31 mouse cellular contexts compared by ENCODE assay signal in genomic region chr2:50586321-50587050, GRCm38 (mm10).
DNase-seq lines count a peak whose midpoint lies in the region; ATAC-seq and TF ChIP-seq lines count a peak whose summit lies in the region.
"Had no signal": no experiment of that assay in that cellular context is flagged by ENCODE, and none has a peak within 500 bp of the region (broad histone marks: within the 10 kb centered on the region; RNA-seq: fewer than 3 reads in every experiment).

No protein-coding gene starts in this region.

- H3K4me2 ChIP-seq in hindbrain, postnatal 0 days (ENCODE audit: low read depth, low read length) = no peak overlapping the region
- no peak overlapping the region for H3K4me2 ChIP-seq in hindbrain, embryonic 14.5 days (replicated peaks)
- no peak overlapping the region for H3K4me2 ChIP-seq in midbrain, embryonic 14.5 days (ENCODE audit: low read length)
- H3K4me2 ChIP-seq: embryonic facial prominence, embryonic 15.5 days; forebrain, embryonic 13.5 days; heart, embryonic 11.5 days; hindbrain, embryonic 13.5 days; limb, embryonic 12.5 days; liver, embryonic 11.5 days; lung, embryonic 15.5 days had no signal

- 38% methylated on average over 6 of the region's 6 CpGs for WGBS in hindbrain, postnatal 0 days
- WGBS in hindbrain, embryonic 14.5 days = 49% methylated on average over 6 of the region's 6 CpGs
- 44% methylated on average over 6 of the region's 6 CpGs for WGBS in midbrain, embryonic 14.5 days
- 84% methylated on average over 6 of the region's 6 CpGs for WGBS in midbrain, embryonic 10.5 days

- H3K27ac ChIP-seq in hindbrain, postnatal 0 days = no peak overlapping the region
- H3K27ac ChIP-seq in hindbrain, embryonic 14.5 days = no peak overlapping the region
- H3K27ac ChIP-seq in midbrain, embryonic 14.5 days (replicated peaks; ENCODE audit: low read depth, low read length) = no peak overlapping the region
- H3K27ac ChIP-seq in midbrain, embryonic 10.5 days (replicated peaks) = no peak overlapping the region
- H3K27ac ChIP-seq: embryonic facial prominence, embryonic 15.5 days; forebrain, embryonic 13.5 days; gastrocnemius, adult 2 months; hindbrain, embryonic 13.5 days; limb, embryonic 12.5 days; lung, embryonic 15.5 days had no signal

- H3K9ac ChIP-seq in hindbrain, postnatal 0 days (replicated peaks; ENCODE audit: low read length) = no peak overlapping the region
- no peak overlapping the region for H3K9ac ChIP-seq in hindbrain, embryonic 14.5 days
- no peak overlapping the region for H3K9ac ChIP-seq in midbrain, embryonic 14.5 days (replicated peaks; ENCODE audit: low read length)
- H3K9ac ChIP-seq: embryonic facial prominence, embryonic 15.5 days; forebrain, embryonic 13.5 days; hindbrain, embryonic 13.5 days; limb, embryonic 12.5 days; lung, embryonic 15.5 days had no signal

- H3K27me3 ChIP-seq in hindbrain, postnatal 0 days (ENCODE audit: insufficient read depth, low read length) = no peaks in the 10 kb centered on the region
- H3K27me3 ChIP-seq in hindbrain, embryonic 14.5 days (ENCODE audit: control insufficient read depth, insufficient read depth, low read length) = no peaks in the 10 kb centered on the region
- no peaks in the 10 kb centered on the region for H3K27me3 ChIP-seq in midbrain, embryonic 14.5 days (ENCODE audit: control insufficient read depth, insufficient read depth, low read length)
- H3K27me3 ChIP-seq in midbrain, embryonic 10.5 days (ENCODE audit: low read depth, poor library complexity, severe bottlenecking) = no peaks in the 10 kb centered on the region
- H3K27me3 ChIP-seq: embryonic facial prominence, embryonic 15.5 days; forebrain, embryonic 13.5 days; hindbrain, embryonic 13.5 days; limb, embryonic 12.5 days; lung, embryonic 15.5 days; megakaryocyte, embryonic 14.5 days had no signal

- no peaks in the 10 kb centered on the region for H3K9me3 ChIP-seq in hindbrain, postnatal 0 days (ENCODE audit: low read length)
- no peaks in the 10 kb centered on the region for H3K9me3 ChIP-seq in hindbrain, embryonic 14.5 days (ENCODE audit: control insufficient read depth, low read length)
- H3K9me3 ChIP-seq in midbrain, embryonic 14.5 days (ENCODE audit: control insufficient read depth, low read length) = 0 out of 2 replicates have a peak, but pooled peaks cover 4% of the 10 kb centered on the region
- no peaks in the 10 kb centered on the region for H3K9me3 ChIP-seq in midbrain, embryonic 10.5 days (replicated peaks)
- H3K9me3 ChIP-seq: embryonic facial prominence, embryonic 15.5 days; forebrain, embryonic 13.5 days; hindbrain, embryonic 13.5 days; limb, embryonic 12.5 days; lung, embryonic 15.5 days; megakaryocyte, embryonic 14.5 days had no signal

- no peak overlapping the region for H3K4me3 ChIP-seq in hindbrain, postnatal 0 days (ENCODE audit: low read length)
- no peak overlapping the region for H3K4me3 ChIP-seq in hindbrain, embryonic 14.5 days (replicated peaks; ENCODE audit: low read length)
- H3K4me3 ChIP-seq in midbrain, embryonic 14.5 days (replicated peaks; ENCODE audit: low read depth, low read length) = no peak overlapping the region
- H3K4me3 ChIP-seq in midbrain, embryonic 10.5 days = no peak overlapping the region
- H3K4me3 ChIP-seq: embryonic facial prominence, embryonic 15.5 days; forebrain, embryonic 13.5 days; gastrocnemius, adult 2 months; hindbrain, embryonic 13.5 days; limb, embryonic 12.5 days; lung, embryonic 15.5 days; megakaryocyte, embryonic 14.5 days had no signal

- peak; percentile 43 for DNase-seq in hindbrain, postnatal 0 days (ENCODE audit: low spot score)
- no peak for DNase-seq in hindbrain, embryonic 14.5 days (ENCODE audit: low spot score)
- DNase-seq in midbrain, embryonic 14.5 days = peak; percentile 47
- no peak for DNase-seq in midbrain, embryonic 10.5 days (ENCODE audit: low spot score)
- peak; percentile 71 for DNase-seq in brain, embryonic 14.5 days (ENCODE audit: low read depth)
- DNase-seq in retina, postnatal 1 day = peak; percentile 86
- no peak for DNase-seq in thymus, postnatal 10 days (ENCODE audit: low spot score in 2 of 2)
- DNase-seq: adrenal gland, adult 8-10 months; B cell, adult 2 months; cerebellum, adult 8-10 months; cerebellum, postnatal 25 days; gastrocnemius, adult 2 months; gastrocnemius, postnatal 36 days; heart, adult 18-20 months; heart, postnatal 4 days; kidney, adult 8-10 months; kidney, postnatal 10 days; layer of hippocampus, adult 9-11 months; lung, postnatal 4 days; right cerebral cortex, postnatal 25 days; thymus, adult 18-20 months; thymus, postnatal 36 days had no signal

- ATAC-seq in hindbrain, postnatal 0 days = no peak
- no peak for ATAC-seq in hindbrain, embryonic 14.5 days (ENCODE audit: low FRiP score)
- no peak; the same call in 1 of the 2 replicates for ATAC-seq in midbrain, embryonic 14.5 days (ENCODE audit: low FRiP score, low TSS enrichment)
- ATAC-seq: forebrain, embryonic 13.5 days; inflammation-experienced regulatory T-cells, adult 6 months had no signal

- H3K36me3 ChIP-seq in hindbrain, postnatal 0 days (ENCODE audit: insufficient read depth, low read length) = no peaks in the 10 kb centered on the region
- no peaks in the 10 kb centered on the region for H3K36me3 ChIP-seq in hindbrain, embryonic 14.5 days (replicated peaks; ENCODE audit: control insufficient read depth, insufficient read depth)
- no peaks in the 10 kb centered on the region for H3K36me3 ChIP-seq in midbrain, embryonic 14.5 days (ENCODE audit: control insufficient read depth, insufficient read depth, low read length)
- H3K36me3 ChIP-seq in midbrain, embryonic 10.5 days = no peaks in the 10 kb centered on the region
- H3K36me3 ChIP-seq: embryonic facial prominence, embryonic 15.5 days; hindbrain, embryonic 13.5 days; limb, embryonic 12.5 days; lung, embryonic 15.5 days had no signal

- H3K4me1 ChIP-seq in hindbrain, postnatal 0 days (ENCODE audit: insufficient read depth, low read length) = no peaks in the 10 kb centered on the region; the same call in 1 of the 2 replicates
- H3K4me1 ChIP-seq in hindbrain, embryonic 14.5 days (replicated peaks; ENCODE audit: control insufficient read depth, insufficient read depth, low read length) = 0 out of 2 replicates have a peak, but pooled peaks cover 3% of the 10 kb centered on the region
- 0 out of 2 replicates have a peak, but pooled peaks cover 10% of the 10 kb centered on the region for H3K4me1 ChIP-seq in midbrain, embryonic 14.5 days (ENCODE audit: control insufficient read depth, insufficient read depth, low read length)
- H3K4me1 ChIP-seq in midbrain, embryonic 10.5 days = peaks cover 4% of the 10 kb centered on the region; the same call in 1 of the 2 replicates
- H3K4me1 ChIP-seq: embryonic facial prominence, embryonic 15.5 days; lung, embryonic 15.5 days; megakaryocyte, embryonic 14.5 days had no signal

- TF ChIP-seq POLR2A in brain, embryonic 14.5 days (IDR thresholded peaks at IDR 0.05; ENCODE audit: borderline replicate concordance, extremely low read depth, insufficient read depth, insufficient read length, poor library complexity, severe bottlenecking) = no peak

- no peak for TF ChIP-seq CTCF in hindbrain, postnatal 0 days (IDR thresholded peaks at IDR 0.05; ENCODE audit: low read depth)
- TF ChIP-seq CTCF in brain, embryonic 14.5 days (IDR thresholded peaks at IDR 0.05; ENCODE audit: borderline replicate concordance, extremely low read depth, insufficient read depth, insufficient read length) = no peak

Comparison
In these comparisons a context has a peak if more than half of its experiments do, and no peak if none do; other contexts are left out.
1. DNase-seq: peak in hindbrain, postnatal 0 days (single experiment), midbrain, embryonic 14.5 days (single experiment), brain, embryonic 14.5 days (single experiment) and retina, postnatal 1 day (single experiment); none in hindbrain, embryonic 14.5 days (single experiment), midbrain, embryonic 10.5 days (single experiment) and thymus, postnatal 10 days (0 of 2).